Mouse (Mus musculus) embryo, embryonic 10 days (tissue): ENCODE measurements around the gene Morf4l1.

Experiments
- DNase-seq: peaks from one replicate; pipeline ENCODE4 v3.0.0-alpha.2; 2015; ENCODE audit warnings: low spot score

Gene Morf4l1

DNA sequence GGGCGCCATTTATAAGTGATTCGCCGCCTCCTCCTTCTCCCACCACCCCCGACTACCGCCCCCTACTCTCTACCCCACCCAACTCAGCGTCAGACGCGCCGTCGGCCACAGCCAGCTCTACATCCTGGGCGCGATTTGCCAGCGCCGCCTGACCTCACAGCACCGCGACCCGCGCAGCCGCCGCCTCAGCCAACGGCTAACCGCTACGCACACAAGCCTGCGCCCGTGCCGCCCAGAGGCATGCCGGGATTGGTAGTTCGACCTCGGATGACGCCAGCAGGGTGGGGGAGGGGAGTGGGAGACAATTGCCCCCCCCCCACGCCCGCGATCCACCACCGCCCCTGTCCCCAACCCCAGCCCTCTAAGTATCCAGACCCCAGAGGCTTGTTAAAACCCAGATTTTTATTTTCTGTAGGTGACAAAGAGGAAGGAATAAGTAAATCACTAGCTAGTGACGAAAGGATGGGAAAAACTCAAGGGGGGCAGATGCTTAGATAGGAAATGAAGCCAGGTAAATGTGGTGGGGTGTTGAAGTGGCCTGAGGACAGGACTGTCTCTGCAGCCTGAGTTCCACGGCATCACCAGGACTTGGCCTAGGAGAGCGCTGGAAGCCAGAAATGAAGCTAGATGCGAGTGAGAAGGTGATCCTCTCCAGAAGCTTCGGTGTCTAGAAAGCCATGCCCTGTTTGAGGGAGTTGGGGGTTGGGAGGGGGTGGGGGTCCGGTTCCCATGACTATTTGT is at the start of gene Morf4l1:
Gene Morf4l1, minus strand, starts transcription at position 208 of the 741 bp plus-strand sequence.
- DNase-seq: peak; percentile 99

GRCm38 (mm10) chr9:90163749-90164095 is 49.1 kb upstream of the Morf4l1 start:
- no peak for DNase-seq

GRCm38 (mm10) chr9:90162926-90163748 is 48.6 kb upstream of the Morf4l1 start, which contains the start of gene Adamts7:
Gene Adamts7 (plus strand): TSS chr9:90163069.
- DNase-seq: peak; percentile 72

DNA sequence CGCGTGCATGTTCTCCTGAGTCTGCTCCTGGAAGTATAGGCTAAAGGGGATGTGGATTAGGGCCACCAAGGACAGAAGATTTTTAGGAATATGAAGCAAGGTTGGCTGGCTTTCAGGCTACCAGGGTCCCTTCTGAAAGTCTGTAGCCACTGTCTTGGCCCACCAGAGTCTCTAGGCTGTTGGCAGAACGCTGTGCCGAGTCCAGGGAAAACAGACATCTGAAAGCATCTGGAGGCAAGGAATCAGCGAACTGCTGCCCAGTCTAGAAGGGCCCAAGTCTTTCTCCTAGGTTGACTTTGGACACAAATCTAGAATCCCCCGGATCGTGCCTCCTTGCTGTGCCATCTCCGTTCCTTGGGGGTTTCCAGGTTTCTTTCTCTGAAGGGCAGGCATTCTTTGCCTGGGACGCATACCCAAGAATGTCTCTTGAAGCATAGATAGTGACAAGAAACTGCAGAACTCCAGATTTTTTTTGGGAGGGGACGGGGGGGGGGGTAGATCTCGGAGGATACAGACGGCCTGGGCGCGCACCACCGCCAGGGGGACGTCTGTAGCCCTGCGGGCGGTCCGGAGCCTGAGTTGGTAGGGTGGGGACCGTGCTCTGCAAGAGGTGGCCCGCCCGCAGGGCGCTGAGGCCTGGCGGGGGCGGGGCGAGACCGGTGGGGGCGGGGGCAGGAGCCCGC is 47.8 kb upstream of the Morf4l1 start:
- peak; percentile 68 for DNase-seq

- DNase-seq: no peak
Observed at GRCm38 (mm10) chr9:90146869-90147268, 32.3 kb upstream of the Morf4l1 start.

DNA sequence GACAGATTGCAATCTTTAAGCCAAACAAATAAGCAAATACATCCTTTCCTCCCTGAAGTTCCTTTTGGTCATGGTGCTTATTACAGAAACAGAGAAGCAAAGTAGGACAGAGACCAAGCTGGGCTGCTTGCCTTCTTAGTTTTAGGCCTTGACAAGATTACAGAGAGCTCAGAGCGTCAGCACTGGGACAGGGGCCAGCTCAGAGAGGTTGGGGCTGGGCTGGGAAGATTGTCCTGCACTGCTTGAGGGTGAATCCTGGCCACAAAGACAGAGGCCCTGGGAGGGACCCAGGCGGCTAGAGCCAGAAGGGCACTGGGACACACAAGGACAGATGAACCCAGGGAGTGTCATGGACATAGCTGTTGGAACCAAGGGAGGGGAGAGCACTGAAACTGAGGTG is 31.2 kb upstream of the Morf4l1 start:
- no peak for DNase-seq

GRCm38 (mm10) chr9:90136678-90136965 is 22.0 kb upstream of the Morf4l1 start:
- DNase-seq: no peak

GRCm38 (mm10) chr9:90135963-90136677 is 21.5 kb upstream of the Morf4l1 start:
- no peak for DNase-seq

DNA sequence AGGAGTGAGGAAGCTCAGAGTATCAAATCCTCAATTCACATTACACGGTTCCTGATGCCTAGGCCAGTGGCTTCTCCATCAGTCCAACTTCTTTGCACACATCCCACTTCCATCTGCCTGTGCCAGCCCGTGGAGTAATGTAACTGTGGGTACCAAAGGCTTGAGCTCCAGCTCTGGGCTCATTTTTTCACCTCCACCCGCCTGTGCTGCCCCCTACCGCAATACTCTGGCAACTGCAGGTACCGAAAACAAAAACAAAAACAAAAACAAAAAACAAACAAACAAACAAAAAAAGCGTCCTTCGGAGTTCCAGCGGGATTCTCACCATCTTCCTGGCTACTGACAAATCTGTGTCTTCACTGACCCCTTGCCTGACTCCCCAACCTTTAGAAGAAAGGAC is 20.9 kb upstream of the Morf4l1 start:
- DNase-seq: no peak

- DNase-seq: no peak
Observed at GRCm38 (mm10) chr9:90133562-90134355, 19.2 kb upstream of the Morf4l1 start.

- no peak for DNase-seq
Observed at GRCm38 (mm10) chr9:90128636-90129201, 14.1 kb upstream of the Morf4l1 start.

DNA sequence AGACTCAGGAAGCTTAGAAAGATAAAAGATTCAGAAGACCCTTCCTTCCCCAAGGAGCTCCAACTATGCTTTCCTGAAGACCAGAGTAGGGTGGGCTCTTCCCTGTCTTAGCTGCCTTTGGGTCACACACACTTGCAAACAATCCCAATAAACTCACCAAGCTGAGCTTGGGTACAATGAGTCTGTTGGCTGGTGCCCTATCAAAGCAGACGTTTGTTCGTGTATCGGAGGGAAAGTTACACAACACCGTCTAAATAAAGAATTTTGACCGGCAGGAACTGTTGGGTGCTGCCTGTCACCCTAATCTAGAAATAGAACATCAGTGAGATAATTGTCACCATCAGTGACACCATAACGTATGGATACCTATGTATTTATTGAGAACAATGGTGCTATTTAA is 12.6 kb upstream of the Morf4l1 start:
- DNase-seq: no peak

DNA sequence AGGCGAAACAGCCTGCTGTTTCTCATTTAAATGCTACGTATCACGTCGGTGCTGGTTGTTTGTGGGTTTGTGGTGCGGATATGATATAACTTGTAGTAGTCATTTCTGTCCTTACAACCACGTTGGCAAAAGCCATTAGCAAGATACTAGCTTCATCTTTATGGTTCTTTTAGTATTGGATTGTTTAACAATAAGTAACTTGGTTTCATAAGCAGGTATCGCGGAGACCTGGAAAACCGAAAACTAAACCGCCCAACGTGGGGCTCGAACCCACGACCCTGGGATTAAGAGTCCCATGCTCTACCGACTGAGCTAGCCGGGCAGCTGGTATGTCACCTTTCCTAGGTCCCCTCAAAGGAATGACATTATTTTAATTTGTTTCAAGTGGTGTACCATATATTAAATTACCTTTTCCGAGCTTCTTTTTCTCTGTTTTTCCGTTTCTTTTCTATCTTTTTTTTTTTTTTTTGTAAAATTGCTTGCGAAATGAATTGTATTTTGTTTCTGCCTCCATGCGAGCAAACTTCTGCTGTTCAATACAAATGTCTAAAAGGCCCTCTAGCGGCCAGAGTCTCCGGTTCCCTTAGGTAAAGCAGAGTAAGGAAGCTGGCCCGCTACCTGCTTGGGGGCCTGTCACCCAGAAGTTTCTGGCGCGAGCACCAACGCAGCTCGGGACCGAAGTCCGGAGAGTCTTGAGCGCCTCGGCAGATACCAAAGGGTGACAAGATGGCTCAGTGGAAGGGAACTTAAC is 11.9 kb upstream of the Morf4l1 start:
- peak; percentile 76 for DNase-seq

GRCm38 (mm10) chr9:90125416-90126099 is 11.0 kb upstream of the Morf4l1 start:
- DNase-seq: peak; percentile 34

DNA sequence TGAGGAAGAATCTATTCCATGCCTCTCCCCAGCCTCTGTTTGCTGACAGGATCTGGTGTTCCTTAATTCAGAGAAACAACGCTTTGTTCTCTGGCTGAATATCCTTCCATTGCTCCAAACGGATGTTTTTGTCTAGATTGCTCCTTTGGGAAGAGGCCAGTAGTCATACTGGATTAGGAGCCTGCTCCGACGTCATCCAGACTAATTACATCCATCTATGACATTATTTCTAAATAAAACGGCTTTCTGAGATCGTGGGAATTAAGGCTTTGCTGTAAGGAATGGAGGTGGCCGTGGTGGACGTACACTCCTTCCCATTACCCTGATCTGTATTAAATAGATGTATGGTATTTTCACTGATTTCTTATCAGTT is 10.3 kb upstream of the Morf4l1 start:
- DNase-seq: peak; percentile 8

GRCm38 (mm10) chr9:90124156-90124872 is 9.7 kb upstream of the Morf4l1 start:
- no peak for DNase-seq

DNA sequence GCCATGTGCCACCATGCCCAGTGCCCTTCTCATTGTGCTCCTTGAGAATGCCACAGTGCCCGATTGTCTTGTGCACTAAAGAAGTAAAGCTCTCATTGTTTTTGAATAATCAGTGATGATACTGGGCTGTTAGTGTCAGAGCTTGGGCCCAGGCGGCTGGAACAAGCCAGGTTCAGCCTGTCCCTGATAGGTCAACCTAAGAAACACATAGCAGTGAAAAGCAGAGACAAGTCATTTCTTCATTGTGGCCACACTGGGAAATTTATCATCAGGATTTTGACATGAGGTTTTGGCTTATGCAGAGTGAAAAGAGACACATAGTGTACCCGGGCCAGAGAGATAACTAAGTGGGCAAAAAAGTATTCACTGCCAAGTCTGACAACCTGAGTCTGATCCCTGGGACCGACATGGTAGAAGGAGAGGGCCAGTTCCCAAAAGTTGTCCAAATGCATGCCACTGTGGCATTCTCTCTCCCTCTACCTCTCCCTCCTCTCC is 7.7 kb upstream of the Morf4l1 start:
- DNase-seq: no peak

GRCm38 (mm10) chr9:90117234-90117633 is 2.7 kb upstream of the Morf4l1 start:
- no peak for DNase-seq

DNA sequence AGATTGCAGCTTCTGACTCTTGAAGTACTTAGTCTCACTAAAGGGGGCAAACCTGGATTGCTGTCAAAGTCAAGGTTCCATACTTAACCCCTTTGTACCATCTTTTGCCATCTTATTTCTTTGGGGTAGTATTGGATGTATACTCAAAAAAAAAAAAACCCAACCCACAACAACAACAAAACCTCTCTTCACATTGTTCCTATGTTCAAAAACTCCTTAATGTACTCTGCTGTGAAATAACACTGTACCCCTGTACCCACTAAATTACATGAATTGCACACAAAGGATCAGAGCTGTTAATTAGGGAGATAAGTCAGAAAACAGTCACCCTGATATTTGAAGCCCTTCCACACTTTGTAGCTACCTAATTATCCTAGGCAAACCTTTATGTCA is 730 bp upstream of the Morf4l1 start:
- no peak for DNase-seq
